Mouse (Mus musculus) forebrain, embryonic 14.5 days (tissue): Measurements from ENCODE around the gene Diexf. TPM values are rescaled to one million over a fixed set of nuclear protein-coding genes. Genes with fewer than 3 reads are reported as not detected.

Experiments used
- ATAC-seq: fragments of 200-750 bp; cut with Nextera tagmentation; 2 replicates; pipeline ENCODE4 v1.8.0; 2017; ENCODE audit warnings: mild to moderate bottlenecking, moderate library complexity
- DNase-seq: peaks from one replicate; pipeline ENCODE4 v3.0.0-alpha.2; 2015; ENCODE audit warnings: low spot score
- H3K27ac ChIP-seq: fragments of 300-500 bp; sonication (generic); 2 replicates; pipeline ENCODE4 v1.5.1; 2014; ENCODE audit warnings: low read depth, mild to moderate bottlenecking, control low read depth, low read length, moderate library complexity
- H3K27me3 ChIP-seq: fragments of 300-500 bp; sonication (generic); replicated peaks from 2 replicates; pipeline ENCODE4 v1.6.1; 2014; ENCODE audit warnings: low read length, control low read depth, mixed read lengths; ENCODE audit not compliant: control insufficient read depth, insufficient read depth
- H3K36me3 ChIP-seq: fragments of 300-500 bp; sonication (generic); 2 replicates; pipeline ENCODE4 v1.6.1; 2014; ENCODE audit warnings: low read length, control low read depth; ENCODE audit not compliant: control insufficient read depth, insufficient read depth
- H3K4me1 ChIP-seq: fragments of 300-500 bp; sonication (generic); 2 replicates; pipeline ENCODE4 v1.6.1; 2014; ENCODE audit warnings: antibody characterized with exemption, low read length, control low read depth; ENCODE audit not compliant: control insufficient read depth, insufficient read depth
- H3K4me2 ChIP-seq: fragments of 300-500 bp; sonication (generic); 2 replicates; pipeline ENCODE4 v1.6.1; 2014; ENCODE audit warnings: mild to moderate bottlenecking, control low read depth, low read length
- H3K4me3 ChIP-seq: fragments of 300-500 bp; sonication (generic); 2 replicates; pipeline ENCODE4 v1.5.1; 2014; ENCODE audit warnings: low read depth, low read length, control low read depth
- H3K9ac ChIP-seq: fragments of 300-500 bp; sonication (generic); 2 replicates; pipeline ENCODE4 v1.6.1; 2014; ENCODE audit warnings: mild to moderate bottlenecking, low read length, control low read depth, moderate library complexity
- H3K9me3 ChIP-seq: fragments of 300-500 bp; sonication (generic); replicated peaks from 2 replicates; pipeline ENCODE4 v1.6.1; 2016; ENCODE audit warnings: low read length, control low read depth, mixed read lengths; ENCODE audit not compliant: control insufficient read depth
- WGBS: fragments of 180-500 bp; shearing (Covaris S2); extraction: QIAGEN DNeasy Blood & Tissue Kit; methylation state at CpG from one replicate; pipeline ENCODE4 v1.1.7; 2014; 5-methylcytosine and 5-hydroxymethylcytosine counted together
- polyA plus RNA-seq: library from polyadenylated mRNA; unstranded; fragments of >200 nt; fragmentation: Nextera tagmentation; extraction: Ambion mirVana; gene quantifications from 2 replicates; pipeline ENCODE4 v1.2.1, GENCODE M21; 2014

Diexf gene
- polyA plus RNA-seq, 1 experiment from 2014 or later: 9.6 TPM

DNA sequence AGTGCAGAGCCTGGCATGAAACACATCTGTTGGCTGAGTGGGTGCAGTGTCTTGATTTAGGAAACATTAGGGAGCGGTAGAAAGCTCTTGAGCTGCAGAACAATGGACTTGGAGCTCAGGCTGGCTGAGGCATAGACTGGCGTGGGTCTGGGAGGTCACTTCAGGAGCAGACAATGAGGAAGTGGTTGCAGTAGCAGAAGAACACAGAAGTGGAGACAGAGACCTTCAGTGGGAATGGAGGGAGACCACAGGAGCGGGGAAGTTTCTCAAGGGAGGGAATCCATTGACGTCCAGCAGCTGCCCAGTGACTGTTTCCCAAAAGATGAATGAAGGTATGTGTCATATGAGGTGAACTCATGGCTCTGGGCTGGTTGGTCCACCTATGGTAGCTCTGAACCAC is 15.0 kb upstream of the Diexf start:
- ATAC-seq (no peak), DNase-seq (no peak)
- Histone ChIP-seq H3K9me3 (no peaks in the 10 kb centered on the region), H3K36me3 (no peaks in the 10 kb centered on the region), H3K4me2 (no peak overlapping the region), H3K4me1 (no peaks in the 10 kb centered on the region), H3K27me3 (no peaks in the 10 kb centered on the region), H3K27ac (no peak overlapping the region), H3K4me3 (no peak overlapping the region), H3K9ac (no peak overlapping the region)
- 81% methylated on average over 4 of the region's 4 CpGs for WGBS

DNA sequence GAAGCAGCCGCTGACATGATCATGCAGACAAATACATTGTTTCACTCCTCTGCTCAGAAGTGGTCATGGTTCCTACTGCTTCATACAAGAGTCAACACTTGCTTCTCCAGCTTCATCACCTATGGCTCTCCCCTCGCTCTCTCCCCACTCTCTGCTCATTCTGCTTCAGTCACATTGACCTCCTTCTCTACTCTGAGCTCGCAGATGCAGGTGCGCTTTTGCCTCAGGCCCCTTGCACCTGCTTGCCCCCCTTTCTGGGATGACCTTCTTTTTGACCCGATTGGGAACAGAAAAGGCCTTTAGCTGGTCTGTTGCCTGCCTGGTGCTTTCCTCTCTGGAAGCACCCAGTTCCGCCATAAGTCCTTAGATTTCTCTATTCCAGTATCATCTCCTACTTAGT is 14.4 kb upstream of the Diexf start:
- Histone ChIP-seq H3K27me3 (no peaks in the 10 kb centered on the region), H3K4me1 (no peaks in the 10 kb centered on the region), H3K4me3 (no peak overlapping the region), H3K4me2 (no peak overlapping the region), H3K36me3 (no peaks in the 10 kb centered on the region), H3K27ac (no peak overlapping the region), H3K9me3 (no peaks in the 10 kb centered on the region), H3K9ac (no peak overlapping the region)
- DNase-seq: no peak
- ATAC-seq: no peak
- WGBS: 90% methylated on average over 6 of the region's 6 CpGs

DNA sequence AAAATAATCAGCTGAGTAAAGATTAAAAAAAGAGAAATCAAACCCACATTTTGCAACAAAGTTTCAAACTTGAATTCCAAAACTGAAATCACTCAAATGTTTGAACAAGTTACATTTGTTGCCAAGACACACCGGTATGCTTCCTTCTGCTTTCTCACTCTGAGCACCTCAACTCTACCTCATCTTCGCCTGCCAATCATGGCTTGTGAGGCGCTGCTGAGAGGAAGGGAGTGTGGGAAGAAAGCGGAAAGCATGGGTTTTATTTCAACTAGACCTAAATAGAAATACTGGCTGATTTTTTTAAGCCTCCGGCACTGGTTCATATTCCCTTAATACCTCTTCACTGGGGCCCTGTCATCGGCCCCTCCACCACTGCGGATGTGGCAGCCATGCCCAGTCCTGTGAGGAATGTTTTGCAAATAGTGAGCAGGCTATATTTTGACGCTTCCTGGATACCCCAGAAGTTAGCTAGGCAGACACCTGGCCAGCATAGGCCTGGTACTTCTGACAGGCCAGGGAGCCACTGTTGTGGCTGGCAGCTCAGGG is 12.5 kb upstream of the Diexf start:
- H3K9ac ChIP-seq: no peak overlapping the region
- no peak for DNase-seq
- H3K4me3 ChIP-seq: no peak overlapping the region
- no peak for ATAC-seq
- no peak overlapping the region for H3K4me2 ChIP-seq
- WGBS: 84% methylated on average over 8 of the region's 8 CpGs
- H3K4me1 ChIP-seq: no peaks in the 10 kb centered on the region
- no peaks in the 10 kb centered on the region for H3K9me3 ChIP-seq
- H3K36me3 ChIP-seq: no peaks in the 10 kb centered on the region
- H3K27me3 ChIP-seq: no peaks in the 10 kb centered on the region
- H3K27ac ChIP-seq: no peak overlapping the region

DNA sequence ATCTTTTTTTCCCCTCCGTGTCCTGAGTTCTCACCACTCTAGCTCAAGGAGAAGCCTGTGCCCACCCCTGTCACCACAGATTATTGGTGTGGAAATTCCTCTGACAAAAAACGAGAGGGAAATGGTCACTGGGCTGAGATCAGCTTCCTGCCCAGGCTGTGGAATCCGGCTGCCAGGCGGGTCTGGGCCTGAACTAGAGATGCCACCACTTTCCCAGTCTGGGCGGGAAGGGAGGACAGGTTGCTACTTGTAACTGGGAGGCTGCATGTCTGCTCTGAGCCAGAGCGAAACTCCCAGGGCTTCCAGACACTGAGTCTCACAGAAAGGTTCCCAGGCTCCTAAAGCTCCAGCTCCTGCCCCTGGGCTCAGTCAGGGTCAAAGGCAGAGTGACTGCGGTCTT is 11.0 kb upstream of the Diexf start:
- no peak for DNase-seq
- Histone ChIP-seq H3K4me3 (no peak overlapping the region), H3K27me3 (no peaks in the 10 kb centered on the region), H3K4me2 (no peak overlapping the region), H3K9me3 (no peaks in the 10 kb centered on the region), H3K36me3 (no peaks in the 10 kb centered on the region), H3K4me1 (no peaks in the 10 kb centered on the region), H3K27ac (no peak overlapping the region), H3K9ac (no peak overlapping the region)
- no peak for ATAC-seq
- WGBS: 75% methylated on average over 7 of the region's 7 CpGs

DNA sequence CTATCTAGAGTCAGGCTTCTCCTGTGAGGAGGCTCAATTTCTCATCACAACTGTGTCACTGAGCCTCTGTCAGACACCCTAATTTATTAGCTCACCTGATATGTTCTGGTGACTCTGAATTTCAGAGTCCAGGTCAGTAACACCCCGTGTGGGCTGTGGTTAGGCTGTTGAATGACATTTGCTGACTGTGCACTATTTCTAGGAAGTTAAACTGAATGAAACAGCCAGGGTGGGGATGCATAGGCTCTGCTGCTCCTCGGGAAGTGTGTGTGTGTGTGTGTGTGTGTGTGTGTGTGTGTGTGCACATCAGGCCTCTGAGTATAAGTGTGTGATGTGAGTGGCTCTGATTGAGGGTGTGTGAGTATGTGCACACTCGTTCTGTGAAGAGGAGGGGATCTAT is 8.6 kb upstream of the Diexf start:
- Histone ChIP-seq H3K4me1 (no peaks in the 10 kb centered on the region), H3K4me2 (no peak overlapping the region), H3K9ac (no peak overlapping the region), H3K27me3 (no peaks in the 10 kb centered on the region), H3K4me3 (no peak overlapping the region), H3K36me3 (no peaks in the 10 kb centered on the region), H3K27ac (no peak overlapping the region), H3K9me3 (no peaks in the 10 kb centered on the region)
- ATAC-seq: no peak
- 52% methylated on average over 3 of the region's 3 CpGs for WGBS
- DNase-seq: no peak

DNA sequence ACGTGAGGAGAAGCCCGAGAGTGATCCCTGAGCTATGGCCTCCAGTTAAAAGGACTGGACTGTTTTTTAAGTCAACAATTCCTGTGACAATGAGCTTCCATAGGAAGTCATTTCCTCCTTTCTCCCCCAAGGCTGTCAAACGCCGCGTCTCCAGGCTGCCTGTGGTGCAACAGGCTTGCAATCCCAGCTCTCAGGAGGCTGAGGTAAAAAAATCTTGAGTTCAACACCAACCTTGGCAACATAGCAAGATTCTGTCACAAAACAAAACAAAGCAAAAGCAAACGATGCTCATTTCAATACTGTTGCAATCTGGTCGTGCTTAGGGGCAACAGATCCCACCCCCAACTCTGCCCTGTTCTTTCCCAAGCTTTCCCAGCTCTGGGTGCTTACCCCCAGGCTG is 8.0 kb upstream of the Diexf start:
- H3K27ac ChIP-seq: no peak overlapping the region
- H3K9me3 ChIP-seq: no peaks in the 10 kb centered on the region
- no peak overlapping the region for H3K9ac ChIP-seq
- H3K36me3 ChIP-seq: no peaks in the 10 kb centered on the region
- no peaks in the 10 kb centered on the region for H3K27me3 ChIP-seq
- H3K4me1 ChIP-seq: no peaks in the 10 kb centered on the region
- ATAC-seq (no peak), DNase-seq (peak; percentile 5)
- no peak overlapping the region for H3K4me2 ChIP-seq
- no peak overlapping the region for H3K4me3 ChIP-seq
- 51% methylated on average over 7 of the region's 7 CpGs for WGBS

DNA sequence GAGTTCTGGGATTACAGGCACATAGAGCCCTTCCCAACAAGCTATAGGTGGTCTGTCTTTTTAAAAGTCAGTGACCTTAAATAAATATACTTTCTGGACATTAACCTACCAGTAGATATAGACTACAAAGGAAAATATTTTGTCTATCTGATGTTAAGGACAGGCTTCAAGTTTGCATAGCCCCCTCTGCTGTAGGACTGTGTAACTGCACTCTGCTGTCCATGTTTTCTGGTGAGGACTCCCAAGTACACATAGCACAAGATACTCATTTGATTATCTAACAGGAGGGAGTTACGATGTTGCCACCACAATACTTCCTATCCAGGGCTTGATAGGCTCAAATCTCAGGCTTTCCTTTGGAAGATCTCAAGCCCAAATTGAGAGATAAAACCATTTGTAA is 3.7 kb upstream of the Diexf start:
- Histone ChIP-seq H3K36me3 (no peaks in the 10 kb centered on the region), H3K27ac (no peak overlapping the region), H3K27me3 (no peaks in the 10 kb centered on the region), H3K9ac (no peak overlapping the region), H3K4me1 (peaks cover 9% of the 10 kb centered on the region), H3K9me3 (no peaks in the 10 kb centered on the region), H3K4me3 (no peak overlapping the region), H3K4me2 (no peak overlapping the region)
- DNase-seq: no peak
- 90% methylated on average over 1 of the region's 1 CpGs for WGBS
- no peak for ATAC-seq

DNA sequence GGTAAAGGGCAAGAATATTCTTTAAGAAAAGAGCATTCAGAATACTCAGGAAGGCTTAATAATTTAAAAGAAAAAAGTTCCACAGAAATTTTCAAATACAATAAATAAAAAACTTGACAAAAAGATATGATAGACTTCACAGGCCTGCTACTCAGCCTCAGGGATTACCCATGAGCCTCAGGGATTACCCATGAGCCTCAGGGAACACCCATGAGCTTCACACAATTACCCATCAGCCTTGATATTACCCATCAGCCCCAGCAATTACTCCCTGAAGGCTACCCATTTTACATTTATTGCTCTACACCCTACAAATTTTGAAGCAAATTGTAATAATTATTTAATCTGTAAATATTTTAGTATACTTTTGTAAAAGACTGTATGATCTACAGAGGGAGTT is 2.3 kb upstream of the Diexf start:
- Histone ChIP-seq H3K27ac (no peak overlapping the region), H3K4me1 (peaks cover 10% of the 10 kb centered on the region), H3K4me2 (no peak overlapping the region), H3K9me3 (no peaks in the 10 kb centered on the region), H3K4me3 (no peak overlapping the region), H3K27me3 (no peaks in the 10 kb centered on the region), H3K9ac (no peak overlapping the region), H3K36me3 (peaks cover 7% of the 10 kb centered on the region)
- no peak for DNase-seq
- ATAC-seq: no peak

DNA sequence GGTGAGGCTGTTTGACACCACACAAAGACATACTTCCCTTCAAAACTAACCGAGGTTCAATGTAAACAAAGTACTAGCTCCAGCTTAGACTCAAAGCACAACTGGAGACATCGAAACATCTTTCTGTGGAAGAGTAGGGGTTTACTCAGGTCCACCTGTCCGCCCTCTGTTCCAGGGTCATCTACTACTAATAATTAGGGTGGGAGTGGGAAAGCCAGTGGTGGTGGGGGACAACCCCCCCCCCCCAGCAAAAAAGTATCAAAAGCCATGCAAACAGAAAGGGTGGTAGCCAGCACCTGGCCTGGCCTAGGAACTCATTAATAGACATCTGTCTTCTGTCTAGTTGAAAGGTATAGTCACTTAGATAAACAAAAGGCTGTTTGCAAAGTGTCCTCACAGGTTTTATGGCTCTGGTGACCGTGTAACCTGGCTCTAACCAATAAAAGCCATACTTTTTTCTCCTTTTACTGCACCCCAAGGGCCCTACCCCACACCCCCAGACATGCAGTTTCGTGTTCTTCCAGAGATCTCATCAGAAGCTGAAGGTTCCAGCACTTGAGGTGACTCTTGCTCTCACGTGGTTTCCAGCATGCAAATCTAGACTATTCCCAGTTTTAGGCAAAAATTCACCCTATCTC is 1.4 kb upstream of the Diexf start:
- Histone ChIP-seq H3K4me2 (no peak overlapping the region), H3K4me3 (no peak overlapping the region), H3K4me1 (peaks cover 10% of the 10 kb centered on the region), H3K9ac (no peak overlapping the region), H3K9me3 (no peaks in the 10 kb centered on the region), H3K27me3 (no peaks in the 10 kb centered on the region), H3K36me3 (peaks cover 17% of the 10 kb centered on the region), H3K27ac (no peak overlapping the region)
- DNase-seq: no peak
- no peak for ATAC-seq
- 88% methylated on average over 6 of the region's 6 CpGs for WGBS
